Mouse (Mus musculus) intestine, embryonic 14.5 days (tissue): ENCODE data around the gene Oprl1. TPM values are rescaled to one million over a fixed set of nuclear protein-coding genes. Genes with fewer than 3 reads are reported as not detected.
A peak's percentile ranks its signal among the peaks of the same experiment; 100 is the strongest.

Experiments
- ATAC-seq: fragments of 200-750 bp; cut with Nextera tagmentation; replicated peaks from 2 replicates; pipeline ENCODE4 v1.8.0; 2017; ENCODE audit warnings: low read depth, moderate number of reproducible peaks, moderate TSS enrichment, moderate library complexity; ENCODE audit not compliant: low FRiP score, low TSS enrichment
- DNase-seq: peaks from one replicate; pipeline ENCODE4 v3.0.0-alpha.2; 2018; ENCODE audit warnings: low spot score
- H3K27ac ChIP-seq: fragments of 300-500 bp; sonication (generic); 2 replicates; pipeline ENCODE4 v1.5.1; 2014; ENCODE audit warnings: low read depth, mild to moderate bottlenecking, control low read depth
- H3K27me3 ChIP-seq: fragments of 300-500 bp; sonication (generic); replicated peaks from 2 replicates; pipeline ENCODE4 v1.6.1; 2014; ENCODE audit warnings: low read length, control low read depth; ENCODE audit not compliant: control insufficient read depth, insufficient read depth
- H3K36me3 ChIP-seq: fragments of 300-500 bp; sonication (generic); 2 replicates; pipeline ENCODE4 v1.6.1; 2014; ENCODE audit warnings: low read length, control low read depth; ENCODE audit not compliant: control insufficient read depth, insufficient read depth
- H3K4me1 ChIP-seq: fragments of 300-500 bp; sonication (generic); replicated peaks from 2 replicates; pipeline ENCODE4 v1.6.1; 2014; ENCODE audit warnings: low read length, control low read depth, mixed read lengths; ENCODE audit not compliant: control insufficient read depth, insufficient read depth
- H3K4me2 ChIP-seq: fragments of 300-500 bp; sonication (generic); 2 replicates; pipeline ENCODE4 v1.6.1; 2014; ENCODE audit warnings: low read length
- H3K4me3 ChIP-seq: fragments of 300-500 bp; sonication (generic); 2 replicates; pipeline ENCODE4 v1.5.1; 2014; ENCODE audit warnings: low read depth, low read length, control low read depth, mixed read lengths
- H3K9ac ChIP-seq: fragments of 300-500 bp; sonication (generic); 2 replicates; pipeline ENCODE4 v1.6.1; 2014; ENCODE audit warnings: mild to moderate bottlenecking, low read length
- H3K9me3 ChIP-seq: fragments of 300-500 bp; sonication (generic); 2 replicates; pipeline ENCODE4 v1.6.1; 2016; ENCODE audit warnings: low read length, control low read depth; ENCODE audit not compliant: control insufficient read depth
- WGBS: fragments of 180-500 bp; shearing (Covaris S2); extraction: QIAGEN DNeasy Blood & Tissue Kit; methylation state at CpG from one replicate; pipeline ENCODE4 v1.1.7; 2014; 5-methylcytosine and 5-hydroxymethylcytosine counted together
- polyA plus RNA-seq: library from polyadenylated mRNA; unstranded; fragments of >200 nt; fragmentation: Nextera tagmentation; extraction: Ambion mirVana; gene quantifications from 2 replicates; pipeline ENCODE4 v1.2.1, GENCODE M21; 2014

The Oprl1 gene
- polyA plus RNA-seq, 1 experiment from 2014 or later, result 1.8 TPM

DNA sequence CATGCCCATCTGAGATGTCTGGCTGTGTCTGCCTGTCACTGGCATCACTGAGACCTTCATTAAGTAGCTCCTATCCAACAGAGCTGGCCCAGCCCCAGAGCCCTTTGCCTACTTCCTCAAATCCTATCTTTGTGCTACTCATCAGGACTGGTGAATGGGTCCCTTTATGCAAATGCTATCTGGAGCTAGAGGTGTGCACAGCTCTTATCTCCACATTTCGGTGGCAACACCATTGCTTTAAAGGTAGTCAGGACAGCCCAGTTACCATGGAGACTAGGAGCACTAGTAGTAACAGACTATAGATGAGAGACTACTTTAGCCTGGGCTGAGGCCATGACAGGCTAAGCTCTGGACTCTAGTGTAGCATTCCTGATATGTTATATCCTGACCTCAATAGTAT is 30.1 kb upstream of the Oprl1 start:
- peaks cover 46% of the 10 kb centered on the region for H3K36me3 ChIP-seq
- no peak overlapping the region for H3K4me2 ChIP-seq
- H3K27ac ChIP-seq, result no peak overlapping the region
- H3K9ac ChIP-seq, result no peak overlapping the region
- DNase-seq (no peak), ATAC-seq (no peak)
- peaks cover 6% of the 10 kb centered on the region; the same call in 1 of the 2 replicates for H3K4me1 ChIP-seq
- no peaks in the 10 kb centered on the region for H3K9me3 ChIP-seq
- H3K27me3 ChIP-seq, result no peaks in the 10 kb centered on the region
- H3K4me3 ChIP-seq, result no peak overlapping the region
- WGBS, result 70% methylated on average over 1 of the region's 1 CpGs

DNA sequence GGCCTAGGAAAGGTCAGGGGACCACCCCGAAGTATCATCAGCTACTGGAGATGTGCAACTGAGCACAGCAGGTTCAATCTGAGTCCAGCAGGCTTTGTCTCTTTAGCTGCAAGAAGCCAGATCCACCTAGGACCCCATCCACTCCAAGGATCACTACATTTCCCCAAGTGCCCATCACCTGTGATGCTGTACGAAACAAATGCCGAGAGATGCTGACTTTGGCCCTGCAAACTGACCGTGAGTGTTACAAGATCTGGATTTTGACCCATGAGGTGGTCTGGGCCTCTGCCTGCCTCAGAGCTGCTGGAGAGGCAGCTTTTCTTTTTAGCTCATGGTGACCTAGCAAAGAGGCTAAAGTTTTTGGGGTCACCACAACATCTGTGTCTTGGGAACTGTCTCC is 29.1 kb upstream of the Oprl1 start:
- no peak for ATAC-seq

DNA sequence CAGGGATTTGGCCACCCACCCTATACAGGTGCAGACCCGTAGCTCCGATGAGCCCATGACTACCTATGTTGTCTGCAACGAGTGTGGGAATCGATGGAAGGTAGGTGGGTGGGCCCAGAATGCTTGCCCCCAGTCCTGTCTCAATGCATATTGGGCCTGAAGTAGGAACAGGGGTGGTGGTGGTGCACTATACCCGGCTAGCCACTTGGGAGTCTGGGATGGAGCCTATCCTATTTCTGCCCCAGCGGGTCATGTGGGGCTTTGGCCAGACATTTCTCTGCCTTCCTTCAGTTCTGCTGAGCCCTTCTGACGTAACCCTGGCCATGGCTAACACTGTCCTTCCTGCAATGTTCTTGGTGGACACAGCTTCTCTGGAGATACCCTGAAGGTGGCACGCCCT is 27.2 kb upstream of the Oprl1 start:
- H3K27ac ChIP-seq, result no peak overlapping the region
- no peak overlapping the region for H3K4me2 ChIP-seq
- no peak for ATAC-seq
- 95% methylated on average over 8 of the region's 8 CpGs for WGBS
- DNase-seq, result no peak
- no peaks in the 10 kb centered on the region for H3K27me3 ChIP-seq
- H3K9me3 ChIP-seq, result no peaks in the 10 kb centered on the region
- H3K36me3 ChIP-seq, result peaks cover 47% of the 10 kb centered on the region
- no peaks in the 10 kb centered on the region for H3K4me1 ChIP-seq
- H3K4me3 ChIP-seq, result no peak overlapping the region
- H3K9ac ChIP-seq, result no peak overlapping the region

More for the DNA sequence above, 29.1 kb upstream of the Oprl1 start:
- Histone ChIP-seq H3K4me3 (no peak overlapping the region), H3K27me3 (no peaks in the 10 kb centered on the region), H3K9me3 (no peaks in the 10 kb centered on the region), H3K27ac (no peak overlapping the region), H3K4me2 (no peak overlapping the region), H3K9ac (no peak overlapping the region), H3K36me3 (peaks cover 47% of the 10 kb centered on the region), H3K4me1 (peaks cover 5% of the 10 kb centered on the region; the same call in 1 of the 2 replicates)
- no peak for DNase-seq
- 92% methylated on average over 4 of the region's 4 CpGs for WGBS

DNA sequence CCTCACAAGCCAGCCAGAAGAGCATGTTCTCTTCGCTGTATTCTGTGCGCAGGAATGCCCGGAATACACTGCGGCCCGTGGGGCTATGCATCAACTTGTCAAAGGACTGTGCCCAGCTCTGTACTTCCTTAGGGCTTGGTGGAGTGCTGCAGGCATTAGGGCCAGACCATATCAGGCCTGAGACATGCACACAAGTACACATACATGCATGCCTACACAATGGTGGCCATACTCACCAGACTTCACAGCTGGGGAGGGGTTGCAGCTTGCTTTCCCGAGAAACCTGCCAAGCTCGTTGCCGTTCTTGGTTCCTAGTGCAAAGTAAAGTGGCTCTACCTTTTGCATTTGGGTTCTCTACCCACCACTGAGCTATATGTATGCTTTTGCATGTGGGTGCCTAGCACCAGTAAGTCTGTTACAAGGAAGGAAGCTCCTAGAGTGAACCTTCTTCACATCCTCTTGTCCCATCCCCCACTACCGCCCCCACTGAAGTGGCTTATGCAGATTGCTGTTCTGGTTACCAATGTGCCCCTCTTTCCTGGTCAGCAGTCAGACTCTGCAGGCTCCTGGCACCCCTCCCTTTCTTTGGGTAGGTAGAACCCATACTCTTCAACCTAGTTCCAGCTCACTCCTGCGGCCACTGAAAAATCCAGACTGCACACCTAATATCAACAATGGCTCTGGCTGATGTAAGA is 25.2 kb upstream of the Oprl1 start:
- Histone ChIP-seq H3K9ac (no peak overlapping the region), H3K36me3 (peaks cover 44% of the 10 kb centered on the region), H3K4me2 (no peak overlapping the region), H3K27ac (no peak overlapping the region), H3K4me1 (peaks cover 6% of the 10 kb centered on the region; the same call in 1 of the 2 replicates), H3K27me3 (no peaks in the 10 kb centered on the region), H3K9me3 (no peaks in the 10 kb centered on the region), H3K4me3 (no peak overlapping the region)
- ATAC-seq, result no peak
- 88% methylated on average over 10 of the region's 10 CpGs for whole genome bisulfite sequencing
- no peak for DNase-seq

DNA sequence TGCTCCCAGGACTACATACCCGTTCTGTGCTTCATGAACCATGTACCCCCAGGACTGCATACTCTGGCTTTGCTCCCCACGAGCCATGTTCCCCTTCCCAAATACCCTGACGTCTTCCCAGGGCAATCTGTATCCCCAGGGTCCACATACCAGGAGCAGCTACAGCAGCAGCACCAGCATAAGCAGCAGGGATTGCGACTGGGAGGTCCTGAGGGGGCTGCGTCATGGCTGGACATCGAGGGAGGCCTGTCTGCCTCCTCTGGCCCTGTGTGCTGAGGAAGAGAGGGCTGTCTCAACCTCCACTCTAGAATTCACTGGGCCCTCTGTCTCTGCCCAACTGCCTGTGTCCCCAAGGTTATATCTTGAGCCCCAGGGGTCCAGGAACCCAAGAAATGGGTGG is 23.7 kb upstream of the Oprl1 start:
- Histone ChIP-seq H3K4me2 (no peak overlapping the region), H3K4me3 (no peak overlapping the region), H3K36me3 (peaks cover 37% of the 10 kb centered on the region), H3K27ac (no peak overlapping the region), H3K4me1 (peaks cover 6% of the 10 kb centered on the region; the same call in 1 of the 2 replicates), H3K9me3 (no peaks in the 10 kb centered on the region), H3K9ac (no peak overlapping the region), H3K27me3 (no peaks in the 10 kb centered on the region)
- 77% methylated on average over 6 of the region's 6 CpGs for WGBS
- DNase-seq (no peak), ATAC-seq (no peak)

DNA sequence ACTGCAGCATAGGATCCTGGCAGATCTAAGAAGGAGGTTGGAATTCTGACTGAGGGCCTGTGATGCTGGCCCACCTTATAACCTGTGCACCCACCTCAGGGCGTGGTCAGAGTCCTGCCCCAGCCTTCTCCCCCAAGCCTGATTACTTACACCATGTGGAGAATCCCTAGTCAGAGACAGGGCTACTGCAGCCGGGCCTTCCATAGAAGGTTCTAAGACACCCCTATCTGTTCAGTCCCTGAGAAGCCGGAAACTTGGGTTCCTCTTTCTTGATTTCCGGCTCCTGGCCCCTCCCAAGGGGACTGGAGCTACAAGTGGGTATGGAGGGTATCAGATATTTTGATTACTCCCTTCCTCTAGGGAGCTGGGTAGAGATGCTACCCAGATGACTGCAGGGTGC is 23.2 kb upstream of the Oprl1 start:
- no peak for ATAC-seq
- no peak for DNase-seq
- Histone ChIP-seq H3K27ac (no peak overlapping the region), H3K9me3 (no peaks in the 10 kb centered on the region), H3K4me2 (no peak overlapping the region), H3K27me3 (no peaks in the 10 kb centered on the region), H3K9ac (no peak overlapping the region), H3K4me1 (peaks cover 6% of the 10 kb centered on the region; the same call in 1 of the 2 replicates), H3K4me3 (no peak overlapping the region), H3K36me3 (peaks cover 32% of the 10 kb centered on the region)
- WGBS, result 87% methylated on average over 4 of the region's 4 CpGs

DNA sequence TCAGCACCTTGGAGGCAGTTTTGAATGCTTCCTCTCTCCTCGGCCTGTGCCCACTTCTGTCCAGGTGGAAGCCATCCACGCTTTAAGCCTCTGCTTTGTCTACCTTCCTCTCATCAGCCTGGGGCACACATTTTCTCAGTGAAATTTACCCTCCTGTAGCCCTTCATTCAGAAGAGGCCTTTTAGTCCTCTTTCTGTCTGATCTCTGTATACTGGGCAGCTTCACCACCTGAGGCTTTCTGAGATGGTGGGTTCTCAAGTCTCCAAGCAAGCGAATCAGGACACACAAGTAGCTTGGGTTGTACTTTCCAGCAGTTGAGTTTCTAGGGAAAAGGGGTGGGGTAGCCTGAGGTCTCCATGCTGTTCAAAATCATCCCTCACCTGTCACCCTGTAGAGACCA is 22.5 kb upstream of the Oprl1 start:
- peaks cover 6% of the 10 kb centered on the region; the same call in 1 of the 2 replicates for H3K4me1 ChIP-seq
- DNase-seq (no peak), ATAC-seq (no peak)
- no peak overlapping the region for H3K27ac ChIP-seq
- H3K9me3 ChIP-seq, result no peaks in the 10 kb centered on the region
- no peaks in the 10 kb centered on the region for H3K27me3 ChIP-seq
- H3K4me2 ChIP-seq, result peak overlapping the region; percentile 98; the same call in 1 of the 2 replicates
- H3K36me3 ChIP-seq, result peaks cover 25% of the 10 kb centered on the region
- H3K9ac ChIP-seq, result no peak overlapping the region
- H3K4me3 ChIP-seq, result no peak overlapping the region
- 89% methylated on average over 3 of the region's 3 CpGs for WGBS

DNA sequence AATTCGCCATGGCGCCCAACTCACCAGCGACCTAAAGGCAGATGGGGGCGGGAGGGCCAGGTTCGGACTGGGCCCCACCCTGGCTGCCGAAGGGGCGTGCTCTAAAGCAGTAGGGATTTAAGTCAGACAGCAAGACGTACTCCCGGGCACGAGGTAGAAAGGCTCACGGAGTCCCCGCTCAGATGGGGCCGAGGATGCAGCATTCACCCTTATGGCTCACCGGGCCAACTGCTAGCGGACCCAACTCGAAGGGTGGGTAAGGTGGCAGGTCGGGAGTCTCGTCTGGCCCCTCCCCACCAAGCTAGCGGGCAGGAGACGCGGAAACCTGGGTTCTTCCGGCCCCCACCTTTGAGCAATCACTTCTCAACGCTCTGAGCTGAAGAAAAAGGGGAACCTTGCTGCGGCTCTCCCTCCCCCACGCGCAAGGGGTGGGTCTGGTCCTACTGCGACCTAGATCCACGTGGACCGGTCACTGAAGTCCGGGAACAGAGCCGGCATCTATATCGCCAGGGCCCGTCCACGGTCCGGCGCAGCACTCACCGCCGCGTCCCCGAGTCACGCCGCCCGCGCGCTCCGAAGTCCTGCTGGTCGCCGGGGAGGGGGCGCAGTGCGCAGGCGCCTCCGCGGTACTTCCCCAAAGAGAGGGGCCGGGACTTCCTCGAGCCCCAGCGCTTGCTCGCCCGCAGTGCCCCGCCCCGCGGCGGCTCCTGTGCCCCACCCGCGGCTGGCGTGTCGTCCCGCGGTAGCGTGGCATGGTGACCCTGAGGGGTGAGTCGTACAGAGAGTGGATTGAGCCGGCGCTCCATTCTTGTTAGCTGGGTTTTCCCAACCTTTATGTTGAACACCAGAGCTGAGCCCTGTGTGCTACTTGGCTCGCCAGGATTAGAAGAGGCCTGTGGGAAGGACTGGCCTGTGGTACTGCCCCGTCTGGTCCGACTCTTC is 21.2 kb upstream of the Oprl1 start, which contains the start of gene Rgs19:
TSS of gene Rgs19 (minus strand) at position 639 of the 942 bp plus-strand sequence.
- Histone ChIP-seq H3K9ac (peak within 1 kb of the TSS; percentile 69), H3K4me3 (peak within 1 kb of the TSS; percentile 52), H3K9me3 (no peaks in the 10 kb centered on the region), H3K36me3 (peaks cover 11% of the 10 kb centered on the region), H3K27me3 (no peaks in the 10 kb centered on the region), H3K27ac (0 out of 2 replicates have a peak within 1 kb of the TSS, but pooled peaks have one; percentile 38), H3K4me2 (peak within 1 kb of the TSS; percentile 98), H3K4me1 (peaks cover 6% of the 10 kb centered on the region; the same call in 1 of the 2 replicates)
- WGBS, result under 1% methylated on average over 72 of the region's 75 CpGs
- ATAC-seq (peak; percentile 79), DNase-seq (peak; percentile 83)
